Mouse (Mus musculus) erythroblast, embryonic 14.5 days (primary cell): ENCODE results near the gene Map3k3. TPM values are rescaled to one million over a fixed set of nuclear protein-coding genes. Genes with fewer than 3 reads are reported as not detected.

Experiments
- H3K27me3 ChIP-seq: 2 replicates; pipeline ENCODE4 v1.6.1; 2012; ENCODE audit warnings: inconsistent platforms; ENCODE audit not compliant: control insufficient read depth
- H3K36me3 ChIP-seq: 2 replicates; pipeline ENCODE4 v1.6.1; 2012; ENCODE audit warnings: mild to moderate bottlenecking, inconsistent platforms; ENCODE audit not compliant: control insufficient read depth
- H3K4me1 ChIP-seq: 2 replicates; pipeline ENCODE4 v1.6.1; 2012; ENCODE audit warnings: inconsistent platforms; ENCODE audit not compliant: control insufficient read depth
- H3K4me3 ChIP-seq: replicated peaks from 2 replicates; pipeline ENCODE3; 2012; ENCODE audit warnings: moderate library complexity, mild to moderate bottlenecking, inconsistent platforms
- H3K9me3 ChIP-seq: 2 replicates; pipeline ENCODE4 v1.6.1; 2012; ENCODE audit warnings: low read length, inconsistent platforms, mixed read lengths; ENCODE audit not compliant: control insufficient read depth
- GATA1 ChIP-seq: IDR thresholded peaks from 2 replicates; pipeline ENCODE4 v1.6.1; 2012; ENCODE audit warnings: low read length, inconsistent platforms, mixed read lengths
- TAL1 ChIP-seq: IDR thresholded peaks from 3 replicates; pipeline ENCODE4 v1.6.1; 2012; ENCODE audit warnings: low read length, inconsistent platforms, mixed read lengths
- polyA plus RNA-seq: library from polyadenylated mRNA; stranded (reverse); fragments of >175 nt; gene quantifications from 2 replicates; pipeline ENCODE4 v1.2.3, GENCODE M21; 2012

The Map3k3 gene
- polyA plus RNA-seq, 1 experiment: 0.05 TPM

DNA sequence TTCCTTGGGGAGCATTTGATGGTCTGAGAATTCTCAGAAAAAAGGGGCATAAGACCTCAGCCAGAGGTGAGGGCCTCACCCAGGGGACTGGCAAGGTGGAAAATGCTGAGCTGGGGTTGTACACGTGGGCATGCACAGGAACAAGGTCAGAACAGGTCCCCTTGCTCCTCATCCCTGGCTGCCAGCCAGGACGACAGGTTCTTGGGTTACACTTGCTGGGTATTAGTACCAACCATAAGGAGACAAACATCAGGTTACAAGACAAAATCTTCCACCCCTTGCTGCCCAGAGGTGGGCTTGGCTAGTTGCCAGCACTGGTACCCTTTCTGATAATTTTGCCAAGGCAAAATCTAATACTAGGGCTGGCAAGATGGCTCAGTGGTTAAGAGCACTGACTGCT is 77.8 kb downstream of the Map3k3 start:
- H3K9me3 ChIP-seq: no peaks in the 10 kb centered on the region
- TF ChIP-seq GATA1 (no peak), TAL1 (no peak)
- no peak overlapping the region for H3K4me3 ChIP-seq
- H3K27me3 ChIP-seq: peaks cover 41% of the 10 kb centered on the region
- peaks cover 26% of the 10 kb centered on the region for H3K4me1 ChIP-seq
- peaks cover 26% of the 10 kb centered on the region for H3K36me3 ChIP-seq

DNA sequence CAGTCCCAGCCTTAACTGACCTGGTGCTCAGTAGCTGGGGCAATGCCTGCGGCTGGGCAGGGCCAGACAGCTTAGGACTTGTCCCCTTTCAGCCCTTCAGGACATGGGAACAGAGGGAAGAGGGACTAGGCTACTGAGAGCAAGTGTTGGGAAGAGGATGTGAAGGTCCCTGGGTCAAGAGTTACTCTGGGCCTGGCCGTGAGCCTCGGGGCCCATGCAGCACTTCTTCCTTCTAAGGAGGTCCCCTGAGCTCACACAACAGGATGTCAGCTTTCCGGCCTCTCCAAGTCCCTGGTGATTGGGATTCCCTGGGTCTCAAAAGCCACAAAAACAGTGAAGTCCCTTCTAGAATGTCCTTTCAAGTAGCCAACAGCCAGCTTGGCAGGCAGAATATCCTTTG is 79.1 kb downstream of the Map3k3 start:
- Histone ChIP-seq H3K9me3 (no peaks in the 10 kb centered on the region), H3K4me3 (no peak overlapping the region), H3K4me1 (peaks cover 32% of the 10 kb centered on the region), H3K27me3 (peaks cover 32% of the 10 kb centered on the region), H3K36me3 (peaks cover 36% of the 10 kb centered on the region)
- TF ChIP-seq TAL1: no peak
- TF ChIP-seq GATA1: no peak

DNA sequence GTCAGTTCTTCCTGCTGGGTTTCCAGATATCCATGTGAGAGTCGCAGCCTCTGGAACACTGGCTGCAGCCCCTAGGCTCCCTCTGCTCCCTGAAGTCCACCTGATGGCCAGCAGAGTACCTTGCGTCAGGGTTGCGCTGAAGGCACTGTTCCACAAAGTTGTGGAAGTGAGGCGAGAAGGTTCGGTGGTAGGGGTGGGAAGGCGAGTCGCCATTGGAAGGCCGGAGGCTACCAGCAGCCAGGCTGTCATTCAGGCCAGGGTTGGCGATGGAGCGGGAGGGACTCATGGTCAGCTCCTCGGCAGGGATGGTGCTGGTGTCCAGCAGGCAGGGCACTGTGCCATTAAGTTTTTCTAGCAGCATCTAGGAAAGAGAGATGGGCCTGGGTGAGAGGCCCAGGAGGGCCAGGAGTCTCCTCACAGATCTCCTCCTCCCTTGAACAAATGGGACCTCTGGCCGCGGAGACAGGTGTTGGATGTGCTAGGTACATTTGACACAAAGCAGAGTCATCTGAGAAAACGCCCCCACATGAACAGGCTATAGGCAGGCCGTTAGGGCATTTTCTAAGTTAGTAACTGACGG is 80.3 kb downstream of the Map3k3 start:
- Histone ChIP-seq H3K4me1 (peaks cover 21% of the 10 kb centered on the region), H3K9me3 (no peaks in the 10 kb centered on the region), H3K36me3 (peaks cover 36% of the 10 kb centered on the region), H3K4me3 (no peak overlapping the region), H3K27me3 (peaks cover 20% of the 10 kb centered on the region)
- TF ChIP-seq GATA1 (no peak), TAL1 (no peak)

DNA sequence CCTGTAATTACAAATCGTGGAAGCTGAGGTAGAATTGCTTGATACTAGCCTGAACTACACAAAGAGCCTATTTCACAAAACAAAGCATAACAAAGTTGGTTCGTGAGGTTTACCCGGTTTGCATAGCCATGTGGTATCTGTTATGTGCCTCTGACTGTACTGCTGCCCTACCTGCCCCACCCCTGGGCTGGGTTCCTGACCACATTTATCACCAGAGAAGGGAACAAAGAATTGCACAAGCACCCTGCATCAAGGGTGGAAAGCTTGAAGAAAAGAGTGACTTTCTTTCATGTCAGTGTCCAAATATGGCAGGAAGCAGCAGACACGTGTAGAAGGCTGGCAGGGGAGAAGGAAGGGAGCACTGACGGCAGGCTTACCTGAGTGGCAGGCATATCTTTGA is 83.0 kb downstream of the Map3k3 start:
- no peaks in the 10 kb centered on the region for H3K9me3 ChIP-seq
- TF ChIP-seq TAL1: no peak
- TF ChIP-seq GATA1: no peak
- peaks cover 42% of the 10 kb centered on the region for H3K36me3 ChIP-seq

DNA sequence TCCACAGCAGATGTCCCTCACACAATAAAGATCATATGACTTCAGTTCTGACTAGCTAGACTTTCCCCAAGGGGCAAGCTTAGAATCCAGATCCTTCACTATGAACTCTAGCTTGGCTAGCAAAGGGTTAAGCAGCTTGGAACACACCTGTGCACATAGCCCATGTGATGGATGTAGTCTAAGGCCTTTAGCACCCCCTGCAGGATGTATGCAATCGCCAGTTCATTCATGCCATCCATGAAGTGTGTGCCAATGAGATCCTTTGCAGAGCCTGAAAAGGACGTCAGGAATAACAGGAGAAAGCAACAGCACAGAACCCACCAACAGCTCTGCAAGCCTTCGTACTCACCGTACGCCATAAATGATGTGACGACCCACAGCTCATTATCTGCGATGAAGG is 86.4 kb downstream of the Map3k3 start:
- TF ChIP-seq TAL1 (no peak), GATA1 (no peak)
- Histone ChIP-seq H3K36me3 (peaks cover 17% of the 10 kb centered on the region), H3K4me1 (peaks cover 19% of the 10 kb centered on the region), H3K9me3 (no peaks in the 10 kb centered on the region), H3K4me3 (no peak overlapping the region), H3K27me3 (no peaks in the 10 kb centered on the region)

More for the DNA sequence above, 83.0 kb downstream of the Map3k3 start:
- H3K4me3 ChIP-seq: no peak overlapping the region
- H3K27me3 ChIP-seq: no peaks in the 10 kb centered on the region
- H3K4me1 ChIP-seq: peaks cover 6% of the 10 kb centered on the region; the same call in 1 of the 2 replicates

DNA sequence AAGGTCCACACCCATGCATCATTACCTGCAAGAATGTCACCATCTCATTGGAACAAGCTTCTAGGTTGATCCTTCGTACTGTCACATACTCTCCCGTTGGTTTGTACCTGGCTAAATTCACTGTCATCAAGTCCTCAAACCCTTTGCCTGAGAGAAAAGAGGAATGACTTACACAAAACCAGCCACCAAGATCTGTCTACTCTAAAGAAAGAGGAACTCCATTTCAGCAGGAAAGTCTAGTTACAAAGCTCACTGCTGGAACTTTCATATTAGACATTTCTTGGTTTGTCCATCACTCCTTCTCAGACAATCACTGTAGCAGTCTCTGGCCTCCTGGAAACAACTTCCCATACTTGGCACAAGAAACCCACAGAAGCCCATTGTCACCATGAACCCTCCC is 88.8 kb downstream of the Map3k3 start:
- no peaks in the 10 kb centered on the region for H3K27me3 ChIP-seq
- H3K36me3 ChIP-seq: peaks cover 7% of the 10 kb centered on the region
- TF ChIP-seq TAL1 (no peak), GATA1 (no peak)
- H3K9me3 ChIP-seq: no peaks in the 10 kb centered on the region
- H3K4me1 ChIP-seq: peaks cover 31% of the 10 kb centered on the region
- H3K4me3 ChIP-seq: no peak overlapping the region

DNA sequence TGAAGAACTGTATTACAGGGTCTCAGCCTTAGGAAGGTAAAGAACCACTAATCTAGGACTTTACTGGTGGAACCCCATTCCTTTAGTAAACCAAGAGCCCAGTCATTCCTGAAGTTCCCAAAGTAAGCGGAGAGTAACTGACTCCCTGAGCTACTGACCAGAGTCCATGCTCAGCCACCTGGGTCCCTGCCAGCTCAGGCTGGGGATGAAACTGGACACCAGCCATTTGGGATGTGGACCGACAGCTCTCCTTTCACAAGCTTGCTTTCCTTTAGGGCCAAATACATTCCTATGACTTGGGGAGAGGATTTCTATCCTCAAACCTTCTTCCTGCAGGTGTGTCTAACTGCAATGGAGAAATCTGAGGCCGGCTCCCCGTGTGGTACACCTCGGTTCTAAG is 90.0 kb downstream of the Map3k3 start:
- TF ChIP-seq GATA1 (no peak), TAL1 (no peak)
- Histone ChIP-seq H3K36me3 (peaks cover 6% of the 10 kb centered on the region), H3K9me3 (no peaks in the 10 kb centered on the region), H3K27me3 (no peaks in the 10 kb centered on the region), H3K4me3 (no peak overlapping the region), H3K4me1 (peaks cover 40% of the 10 kb centered on the region)

DNA sequence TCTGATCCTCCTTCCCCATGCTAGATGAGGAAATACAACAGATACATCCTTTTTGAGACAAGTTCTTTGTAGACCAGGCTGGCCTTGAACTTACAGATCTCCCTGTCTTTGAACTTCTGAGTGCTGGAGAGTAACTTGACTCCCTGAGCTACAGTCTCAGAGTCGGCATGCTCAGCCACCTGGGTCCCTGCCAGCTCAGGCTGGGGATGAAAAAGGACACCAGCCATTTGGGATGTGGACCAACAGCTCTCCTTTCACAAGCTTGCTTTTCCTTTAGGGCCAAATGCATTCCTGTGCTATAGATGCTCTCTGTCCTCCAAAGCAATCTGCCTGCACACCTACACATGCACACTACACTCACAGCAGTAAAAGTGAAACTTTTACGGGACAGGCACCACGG is 90.7 kb downstream of the Map3k3 start:
- Histone ChIP-seq H3K9me3 (no peaks in the 10 kb centered on the region), H3K36me3 (peaks cover 3% of the 10 kb centered on the region), H3K27me3 (no peaks in the 10 kb centered on the region), H3K4me1 (peaks cover 45% of the 10 kb centered on the region), H3K4me3 (no peak overlapping the region)
- TF ChIP-seq GATA1: no peak
- TF ChIP-seq TAL1: no peak

DNA sequence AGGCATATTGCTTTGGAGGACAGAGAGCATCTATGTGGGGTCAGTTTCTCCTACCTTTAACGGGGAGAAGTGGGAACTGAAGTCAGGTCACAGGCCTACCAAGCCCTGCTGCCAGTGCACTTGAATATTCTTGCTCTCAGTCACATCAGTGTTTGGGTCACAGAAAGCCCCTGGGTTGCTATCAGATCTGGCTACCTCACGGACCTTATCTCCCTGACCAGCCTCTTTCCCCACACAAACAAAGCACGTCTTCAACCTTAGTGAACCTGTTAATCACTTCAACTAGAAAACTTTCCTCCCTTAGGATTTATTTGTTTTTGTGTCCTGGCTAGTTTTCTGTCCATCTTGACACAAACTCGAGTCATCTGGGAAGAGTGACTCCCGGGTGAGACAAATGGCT is 92.0 kb downstream of the Map3k3 start:
- no peak for TF ChIP-seq TAL1
- TF ChIP-seq GATA1: no peak
- Histone ChIP-seq H3K27me3 (no peaks in the 10 kb centered on the region), H3K4me3 (no peak overlapping the region), H3K4me1 (peaks cover 47% of the 10 kb centered on the region), H3K9me3 (no peaks in the 10 kb centered on the region), H3K36me3 (peaks cover 4% of the 10 kb centered on the region; the same call in 1 of the 2 replicates)
